Mouse (Mus musculus): ENCODE measurements around the gene Olfr1511.
"Not testable (repeated sequence)": the region's sequence is repeated elsewhere in the genome, so short reads cannot be mapped to it uniquely, and the experiment has no call there.

The Olfr1511 gene

DNA sequence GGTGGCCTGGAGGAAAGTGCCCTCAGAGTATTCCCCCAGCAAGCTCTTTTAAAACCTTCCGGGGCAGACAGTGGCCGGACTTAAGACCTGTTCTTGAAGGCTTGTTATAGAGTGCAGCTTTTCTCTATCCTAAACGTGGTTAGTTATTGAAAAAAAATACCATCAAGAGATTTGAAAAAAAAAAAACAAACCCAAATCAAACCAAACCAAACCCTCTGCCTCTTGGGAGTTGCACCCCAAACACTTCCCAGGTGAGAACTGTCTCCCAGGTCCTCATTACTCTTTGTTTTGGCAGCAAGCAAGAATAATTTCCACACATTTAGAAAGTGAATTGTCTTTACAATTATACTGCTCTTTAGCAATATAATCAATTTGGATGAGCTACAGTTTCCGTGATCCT, at the start of gene Olfr1511:
Gene Olfr1511, minus strand, starts transcription at position 101 of the 400 bp plus-strand sequence.
- no peak for DNase-seq (ENCODE audit: low read depth, low spot score)

- DNase-seq (ENCODE audit: low read depth, low spot score), result no peak
Measured at GRCm38 (mm10) chr14:52442690-52443089, 45.5 kb upstream of the Olfr1511 start, which contains the start of gene Olfr1509. Gene Olfr1509, plus strand, starts transcription at chr14:52442990.

GRCm38 (mm10) chr14:52427686-52428085, 30.5 kb upstream of the Olfr1511 start:
- no peak for DNase-seq (ENCODE audit: low read depth, low spot score)

GRCm38 (mm10) chr14:52414273-52414672, 17.1 kb upstream of the Olfr1511 start, which contains the start of gene Olfr1510:
Gene Olfr1510, minus strand, starts transcription at chr14:52414373.
- DNase-seq (ENCODE audit: low read depth, low spot score), result no peak

DNA sequence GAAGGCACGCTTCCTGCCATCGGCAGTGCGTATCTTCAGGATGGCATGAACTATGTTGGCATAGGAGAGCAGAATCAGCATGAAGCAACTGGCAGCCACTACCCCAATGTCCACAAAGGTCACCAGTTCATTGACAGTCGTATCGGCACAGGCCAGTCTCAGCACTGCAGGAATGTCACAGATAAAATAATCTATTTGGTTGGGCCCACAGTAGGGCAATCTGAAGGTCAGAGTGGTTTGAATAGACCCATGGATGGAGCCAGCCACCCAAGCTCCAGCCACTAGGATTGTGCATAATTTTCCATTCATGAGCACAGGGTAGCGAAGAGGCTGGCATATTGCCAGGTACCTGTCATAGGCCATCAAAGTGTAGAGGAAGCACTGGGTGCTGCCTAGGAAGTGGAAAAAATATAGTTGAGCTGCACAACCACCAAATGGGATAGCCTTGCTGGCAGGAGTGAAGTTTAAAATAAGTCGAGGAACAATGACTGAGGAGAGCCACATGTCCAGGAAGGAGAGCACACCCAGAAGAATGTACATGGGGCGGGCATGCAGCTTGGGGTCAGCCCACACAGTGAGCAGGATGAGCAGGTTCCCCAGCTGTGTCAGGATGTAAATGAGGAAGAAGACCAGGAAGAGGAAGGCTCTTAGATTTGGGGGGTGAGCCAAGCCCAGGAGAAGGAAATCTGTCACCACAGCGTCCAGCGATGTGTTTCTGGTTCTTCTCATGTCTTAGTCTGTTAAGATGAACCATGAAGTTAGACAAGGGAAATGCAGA, 13.2 kb upstream of the Olfr1511 start:
- not testable (repeated sequence) for DNase-seq (ENCODE audit: low read depth, low spot score)

DNA sequence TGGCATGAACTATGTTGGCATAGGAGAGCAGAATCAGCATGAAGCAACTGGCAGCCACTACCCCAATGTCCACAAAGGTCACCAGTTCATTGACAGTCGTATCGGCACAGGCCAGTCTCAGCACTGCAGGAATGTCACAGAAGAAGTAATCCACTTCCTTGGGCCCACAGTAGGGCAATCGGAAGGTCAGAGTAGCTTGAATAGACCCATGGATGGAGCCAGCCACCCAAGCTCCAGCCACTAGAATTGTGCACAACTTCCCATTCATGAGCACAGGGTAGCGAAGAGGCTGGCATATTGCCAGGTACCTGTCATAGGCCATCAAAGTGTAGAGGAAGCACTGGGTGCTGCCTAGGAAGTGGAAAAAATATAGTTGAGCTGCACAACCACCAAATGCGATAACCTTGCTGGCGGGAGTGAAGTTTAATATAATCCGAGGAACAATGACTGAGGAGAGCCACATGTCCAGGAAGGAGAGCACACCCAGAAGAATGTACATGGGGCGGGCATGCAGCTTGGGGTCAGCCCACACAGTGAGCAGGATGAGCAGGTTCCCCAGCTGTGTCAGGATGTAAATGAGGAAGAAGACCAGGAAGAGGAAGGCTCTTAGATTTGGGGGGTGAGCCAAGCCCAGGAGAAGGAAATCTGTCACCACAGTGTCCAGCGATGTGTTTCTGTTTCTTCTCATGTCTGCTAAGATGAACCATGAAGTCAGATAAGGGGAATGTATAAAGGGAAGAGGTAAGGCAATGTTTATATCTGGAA, 6.9 kb downstream of the Olfr1511 start:
- DNase-seq (ENCODE audit: low read depth, low spot score), result not testable (repeated sequence)

- no peak for DNase-seq (ENCODE audit: low read depth, low spot score)
Measured at GRCm38 (mm10) chr14:52379068-52379467, 18.1 kb downstream of the Olfr1511 start, which contains the start of gene Olfr1512. Gene Olfr1512, minus strand, starts transcription at chr14:52379168.

DNA sequence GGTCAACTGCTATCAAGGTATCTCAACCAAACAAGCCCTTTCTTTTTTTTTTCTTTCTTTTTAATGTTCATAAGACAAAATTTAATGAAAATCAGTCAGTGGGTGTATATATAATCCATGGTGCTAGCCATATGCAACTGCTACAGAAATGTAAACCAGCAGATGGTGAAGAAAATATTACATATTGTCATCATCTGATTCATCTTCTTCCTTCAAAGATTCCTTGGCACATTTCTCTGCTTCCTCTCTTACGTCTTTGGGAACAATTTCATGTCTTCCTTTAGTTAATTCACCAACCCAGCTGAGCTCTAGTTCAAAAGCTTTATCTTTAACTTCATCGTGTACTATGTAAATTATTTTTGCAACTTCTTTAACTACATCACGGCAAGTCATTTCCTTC, 28.4 kb downstream of the Olfr1511 start:
- DNase-seq (ENCODE audit: low read depth, low spot score), result no peak

GRCm38 (mm10) chr14:52356308-52356707, 40.9 kb downstream of the Olfr1511 start, which contains the start of gene Olfr1513:
Gene Olfr1513, minus strand, starts transcription at chr14:52356408.
- DNase-seq (ENCODE audit: low read depth, low spot score), result no peak

All from A20 (cell line).